Mouse (Mus musculus): ENCODE data around the gene Morn1.

- TF ChIP-seq CTCF (IDR thresholded peaks at IDR 0.05; ENCODE audit: insufficient read depth, low read length) (no peak), POLR2A (IDR thresholded peaks at IDR 0.05; ENCODE audit: borderline replicate concordance, extremely low read depth, low read depth, low read length) (no peak)
These were observed 34.2 kb downstream of the Morn1 start for GRCm38 (mm10) chr4:155120583-155120982.

Data from lung, adult 2 months (tissue).